Mouse (Mus musculus) cerebellum, adult 9-10 months (tissue): ENCODE data around the gene Chd5.

ENCODE experiments used
- DNase-seq: peaks from one replicate; pipeline ENCODE4 v3.0.0; 2022

Chd5 gene

GRCm38 (mm10) chr4:152318517-152319234, 19.8 kb upstream of the Chd5 start, which contains the start of gene Rnf207:
Gene Rnf207, minus strand, starts transcription at chr4:152318993.
- no peak for DNase-seq

GRCm38 (mm10) chr4:152321464-152321863, 17.0 kb upstream of the Chd5 start:
- DNase-seq: no peak

DNA sequence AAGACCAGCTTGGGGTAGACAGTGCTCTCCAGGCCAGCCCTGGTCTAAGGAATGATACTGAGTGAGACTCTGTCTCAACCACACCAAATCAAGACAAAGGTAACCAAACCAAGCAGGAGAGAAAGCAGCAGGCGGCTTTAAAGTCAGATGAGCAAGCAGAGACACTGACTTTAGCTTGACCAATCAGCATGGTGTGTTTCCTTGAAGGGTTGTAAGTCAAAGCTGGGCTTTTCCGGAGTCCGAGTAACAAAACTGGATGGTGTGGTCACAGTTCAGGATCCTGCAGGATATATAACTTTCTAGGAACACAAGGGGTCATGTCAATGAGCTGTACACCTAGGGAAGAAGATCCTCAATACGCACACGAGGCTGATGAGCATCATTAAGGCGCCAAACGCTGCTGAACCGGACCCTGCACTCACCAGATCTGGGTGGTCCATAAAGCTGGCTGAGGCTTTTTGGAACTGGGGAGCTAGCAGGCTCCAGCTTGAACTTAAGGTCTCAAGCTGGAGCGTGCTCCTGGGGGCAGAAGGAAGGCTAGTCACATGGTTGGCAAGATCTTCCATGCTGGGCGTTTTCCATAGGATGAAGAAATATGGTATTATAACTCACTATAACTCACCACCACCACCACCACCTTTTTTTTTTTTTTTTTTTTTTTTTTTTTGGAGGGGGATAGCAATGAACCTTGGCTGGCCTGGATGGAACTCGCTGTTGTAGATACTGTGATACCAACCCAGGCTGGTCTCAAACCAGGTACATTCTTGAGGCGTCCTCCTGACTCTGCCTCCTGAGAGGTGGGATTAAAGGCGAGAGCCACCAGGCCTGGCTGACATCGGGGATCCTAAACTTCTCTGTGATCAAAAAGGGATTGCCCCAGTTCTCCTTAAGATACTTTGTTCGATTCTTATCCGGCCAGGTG, 13.5 kb upstream of the Chd5 start:
- DNase-seq: no peak

DNA sequence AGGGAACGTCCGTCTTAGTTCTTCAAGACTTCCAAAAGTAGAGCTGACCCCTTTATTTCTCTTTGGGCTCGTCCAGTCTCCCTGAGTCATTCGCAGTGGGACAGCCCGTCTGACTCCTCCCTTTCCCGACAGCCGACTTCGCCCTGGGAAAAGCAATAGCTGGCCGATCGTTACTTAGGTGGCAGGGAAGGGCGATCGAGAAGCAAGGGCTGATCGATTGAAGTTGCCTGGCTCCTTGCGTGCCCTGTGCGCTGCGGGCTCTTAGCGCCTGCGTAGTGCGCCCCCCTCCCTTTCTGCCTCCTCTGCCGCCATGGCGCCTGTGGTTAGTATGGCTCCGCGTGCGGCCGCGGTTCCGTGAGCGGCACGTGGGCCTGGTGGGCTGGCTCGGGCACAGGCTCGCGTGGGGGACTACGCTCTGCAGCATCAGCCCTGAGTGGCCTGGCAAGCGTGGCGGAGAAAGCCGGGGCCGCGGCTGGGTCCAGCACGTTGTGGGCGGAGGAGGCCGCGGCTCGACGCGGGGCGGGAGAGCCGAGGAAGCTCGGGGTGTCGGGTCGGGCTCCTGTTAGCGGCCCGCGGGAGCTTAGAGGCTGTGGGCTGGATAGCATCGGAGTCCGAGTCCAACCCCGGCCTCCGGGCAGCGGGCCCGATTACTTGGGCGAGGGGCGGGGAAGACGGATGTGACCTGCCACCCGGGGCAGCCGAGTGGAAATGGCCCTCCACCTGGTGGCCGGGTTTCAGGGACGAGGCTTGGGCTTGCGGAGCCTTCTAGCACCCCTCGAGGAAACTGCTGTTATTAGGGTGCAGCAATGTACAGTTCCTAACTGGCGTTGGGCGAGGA, 12.7 kb upstream of the Chd5 start, which contains the start of gene Rpl22:
TSS of gene Rpl22 (plus strand) at position 169 of the 838 bp plus-strand sequence.
- peak; percentile 96 for DNase-seq

GRCm38 (mm10) chr4:152326543-152326942, 11.9 kb upstream of the Chd5 start:
- DNase-seq: no peak

DNA sequence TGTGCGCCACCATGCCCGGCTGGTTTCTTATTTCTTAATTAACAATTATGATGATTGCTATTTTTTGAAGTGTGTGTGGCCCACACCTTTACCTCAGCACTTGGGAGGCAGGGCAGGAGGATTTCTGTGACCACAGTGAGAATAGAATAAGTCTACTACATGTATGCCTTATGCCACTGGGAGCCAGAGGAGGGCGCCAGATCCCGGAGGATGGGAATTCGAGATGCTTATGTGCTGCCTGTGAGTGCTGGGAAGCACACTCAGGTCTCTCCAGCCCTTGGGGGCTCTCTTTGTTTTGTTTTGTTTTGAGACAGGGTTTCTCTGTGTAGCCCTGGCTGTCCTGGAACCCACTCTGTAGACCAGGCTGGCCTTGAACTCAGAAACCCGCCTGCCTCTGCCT, 9.8 kb upstream of the Chd5 start:
- no peak for DNase-seq

- DNase-seq: no peak
Observed at GRCm38 (mm10) chr4:152332952-152333351, 5.5 kb upstream of the Chd5 start.

GRCm38 (mm10) chr4:152333587-152333986, 4.9 kb upstream of the Chd5 start:
- DNase-seq: no peak

- DNase-seq: no peak
Observed at GRCm38 (mm10) chr4:152337772-152338171, 679 bp upstream of the Chd5 start.

GRCm38 (mm10) chr4:152339293-152339790, 891 bp downstream of the Chd5 start:
- no peak for DNase-seq

- DNase-seq: no peak
Observed at GRCm38 (mm10) chr4:152340584-152341284, 2.3 kb downstream of the Chd5 start.

DNA sequence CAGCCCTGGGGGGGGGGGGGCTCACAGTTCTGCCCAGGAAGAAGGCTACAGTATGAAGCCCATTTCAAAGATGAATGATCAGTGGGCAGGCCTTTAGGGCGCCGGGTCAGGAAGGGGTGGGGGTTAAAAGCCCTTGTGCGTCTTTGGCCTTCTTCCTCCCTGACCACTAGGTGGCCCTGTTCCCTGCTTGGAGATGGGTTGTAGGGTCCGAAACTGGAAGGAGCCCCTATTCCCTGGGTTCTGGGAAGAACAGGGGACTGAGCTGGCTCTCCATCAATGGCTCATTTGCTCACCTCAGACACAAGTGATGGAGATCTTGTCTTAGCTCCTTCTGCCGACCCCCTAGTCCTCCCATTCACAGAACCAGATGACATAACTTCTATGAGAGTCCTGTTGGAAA, 4.8 kb downstream of the Chd5 start:
- no peak for DNase-seq

DNA sequence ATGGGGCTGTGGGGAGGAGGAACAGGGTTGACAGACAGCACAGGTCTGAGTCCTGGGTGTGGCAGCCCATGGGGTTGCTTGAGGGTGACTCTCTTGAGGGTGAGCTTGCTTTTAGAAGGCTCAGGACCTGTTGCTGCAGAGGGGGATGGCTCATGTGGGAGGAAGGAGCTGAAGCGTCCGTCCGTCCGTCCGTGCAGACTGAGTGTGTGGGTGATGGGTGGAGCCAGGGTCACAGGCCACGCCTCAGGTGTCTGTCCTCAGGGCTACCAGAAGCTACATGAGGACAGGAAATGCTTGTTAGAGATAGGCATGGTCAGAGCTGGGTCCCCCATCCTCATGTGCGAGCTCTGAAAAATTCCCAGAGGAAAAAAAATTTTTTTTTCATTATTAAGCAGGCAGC, 6.2 kb downstream of the Chd5 start:
- no peak for DNase-seq

DNA sequence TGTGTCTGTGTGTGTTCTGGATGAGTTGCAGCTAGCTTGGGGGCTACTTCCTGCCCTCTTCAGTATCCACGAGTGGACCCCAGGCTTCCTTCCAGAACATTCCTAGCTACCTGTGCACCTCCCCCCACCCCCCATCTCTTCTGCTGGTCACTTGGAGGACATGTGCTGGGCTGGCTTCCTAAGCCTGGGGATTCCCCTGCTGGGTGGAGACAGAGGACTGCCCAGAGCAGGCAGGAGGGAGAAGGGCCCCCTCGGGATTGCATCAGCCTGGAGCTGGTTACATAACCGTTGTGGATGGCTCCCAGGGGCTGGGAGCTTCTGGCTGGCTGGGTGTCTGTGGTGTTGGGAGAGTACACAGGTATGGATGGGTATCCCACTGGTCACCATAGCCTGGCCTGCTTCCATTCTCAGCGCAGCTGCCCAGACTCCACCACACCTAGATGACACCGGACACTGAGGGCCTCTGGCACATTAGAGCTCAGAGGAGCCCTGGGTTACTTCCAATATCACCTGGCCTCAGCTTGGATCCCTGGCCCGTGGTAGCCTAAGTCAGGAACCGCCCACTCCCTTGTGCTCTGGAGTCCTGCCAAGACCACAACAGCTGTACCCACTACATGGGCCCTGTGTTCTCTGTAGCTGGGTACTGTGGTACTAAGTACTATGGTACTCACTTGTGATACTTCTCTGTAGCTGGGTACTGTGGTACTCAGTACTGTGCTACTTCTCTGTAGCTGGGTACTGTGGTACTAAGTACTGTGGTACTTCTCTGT, 6.9 kb downstream of the Chd5 start:
- no peak for DNase-seq

- DNase-seq: no peak
Observed at GRCm38 (mm10) chr4:152349837-152350381, 11.5 kb downstream of the Chd5 start.

DNA sequence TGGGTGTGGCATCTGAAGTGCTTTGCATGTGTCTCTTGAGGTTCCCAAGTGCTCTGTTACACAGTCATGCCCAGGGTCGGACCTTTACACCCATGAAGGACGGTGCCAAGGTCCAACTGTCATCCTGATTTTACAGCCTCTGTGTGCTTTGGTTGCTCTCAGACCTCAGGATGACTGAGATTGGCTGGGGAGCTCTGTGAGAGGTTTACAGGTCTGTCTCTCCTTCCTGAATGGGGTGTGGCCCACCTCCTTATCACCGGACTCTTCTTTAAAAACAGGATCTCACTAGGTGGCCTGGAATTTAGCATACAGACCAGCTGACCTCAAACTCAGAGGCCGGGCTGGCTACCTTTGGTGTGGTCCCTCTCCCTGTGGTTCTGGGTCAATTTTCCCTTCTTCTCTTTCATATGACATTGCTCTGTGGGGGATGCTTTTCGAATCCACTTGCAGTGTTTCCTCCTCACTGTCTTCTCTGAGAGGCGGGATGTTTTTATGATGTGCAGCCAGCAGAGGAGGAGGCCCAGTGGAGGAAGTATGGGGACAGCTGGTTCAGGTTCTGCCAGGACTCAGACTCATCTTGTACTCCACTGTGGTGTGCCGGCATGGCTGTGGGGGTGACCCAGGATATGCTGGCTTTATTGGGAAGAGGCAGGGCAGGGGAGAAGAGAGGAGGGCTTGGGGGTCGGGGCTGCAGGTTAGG, 12.4 kb downstream of the Chd5 start:
- DNase-seq: no peak

GRCm38 (mm10) chr4:152351422-152352305, 13.2 kb downstream of the Chd5 start:
- DNase-seq: no peak

- DNase-seq: no peak
Observed at GRCm38 (mm10) chr4:152353886-152354637, 15.6 kb downstream of the Chd5 start.

- DNase-seq: no peak
Observed at GRCm38 (mm10) chr4:152355672-152356071, 17.2 kb downstream of the Chd5 start.
